Mouse (Mus musculus) myocyte (in vitro differentiated cells): ENCODE data around the gene Ttll13.

Experiments used
- CEBPB ChIP-seq: IDR thresholded peaks from 2 replicates; pipeline ENCODE4 v1.6.1; 2011; ENCODE audit warnings: mild to moderate bottlenecking, moderate library complexity; ENCODE audit not compliant: poor library complexity, insufficient read depth, severe bottlenecking
- E2F4 ChIP-seq: IDR thresholded peaks from one replicate; pipeline ENCODE4 v1.6.1; 2011; ENCODE audit warnings: mild to moderate bottlenecking, control low read depth, moderate library complexity; ENCODE audit not compliant: insufficient read depth
- MAX ChIP-seq: IDR thresholded peaks from one replicate; pipeline ENCODE4 v1.6.1; 2011; ENCODE audit warnings: low read depth, mild to moderate bottlenecking, control low read depth
- MYOD1 ChIP-seq, 3 experiments: IDR thresholded peaks; one replicate each; pipeline ENCODE4 v1.6.1; 2011; ENCODE audit warnings: control low read depth in 2 of 3, low read depth in 2 of 3, mild to moderate bottlenecking in 2 of 3, moderate library complexity in 1 of 3; ENCODE audit not compliant: insufficient read length in 2 of 3, control insufficient read depth in 1 of 3
- MYOG ChIP-seq, 3 experiments: IDR thresholded peaks; one replicate each; pipeline ENCODE4 v1.6.1; 2011; ENCODE audit warnings: control low read depth in 2 of 3, low read depth in 2 of 3, mild to moderate bottlenecking in 2 of 3; ENCODE audit not compliant: insufficient read length in 2 of 3, control insufficient read depth in 1 of 3, insufficient read depth in 1 of 3
- POLR2A ChIP-seq: IDR thresholded peaks from one replicate; pipeline ENCODE4 v1.6.1; 2011; ENCODE audit warnings: low read depth, mild to moderate bottlenecking, control low read depth, moderate library complexity; ENCODE audit not compliant: insufficient read length
- POLR2AphosphoS2 ChIP-seq: IDR thresholded peaks from one replicate; pipeline ENCODE4 v1.6.1; 2011; ENCODE audit warnings: low read depth, control low read depth; ENCODE audit not compliant: insufficient read length
- REST ChIP-seq: IDR thresholded peaks from one replicate; pipeline ENCODE4 v1.6.1; 2011; ENCODE audit warnings: mild to moderate bottlenecking, control low read depth, moderate library complexity; ENCODE audit not compliant: insufficient read depth, insufficient read length
- SRF ChIP-seq: IDR thresholded peaks from one replicate; pipeline ENCODE4 v1.6.1; 2011; ENCODE audit warnings: low read depth; ENCODE audit not compliant: control insufficient read depth, insufficient read length
- TCF12 ChIP-seq: IDR thresholded peaks from one replicate; pipeline ENCODE4 v1.6.1; 2011; ENCODE audit warnings: mild to moderate bottlenecking, control low read depth; ENCODE audit not compliant: poor library complexity, insufficient read depth, severe bottlenecking
- USF1 ChIP-seq: IDR thresholded peaks from one replicate; pipeline ENCODE4 v1.6.1; 2011; ENCODE audit warnings: low read depth, mild to moderate bottlenecking, control low read depth, moderate library complexity

- no peak for TF ChIP-seq POLR2AphosphoS2
- no peak for TF ChIP-seq TCF12
- no peak for TF ChIP-seq POLR2A
- TF ChIP-seq USF1: no peak
- no peak for TF ChIP-seq MAX
- no peak for TF ChIP-seq E2F4
- TF ChIP-seq MYOG (IDR thresholded peaks at IDR 0.05; ENCODE audit: control insufficient read depth in 1 of 3, insufficient read depth in 1 of 3, insufficient read length in 2 of 3, low read depth in 2 of 3): no peak
- TF ChIP-seq SRF: no peak
- no peak for TF ChIP-seq REST
- TF ChIP-seq MYOD1 (IDR thresholded peaks at IDR 0.05; ENCODE audit: control insufficient read depth in 1 of 3, insufficient read length in 2 of 3, low read depth in 2 of 3): no peak
- TF ChIP-seq CEBPB: no peak
Observed at GRCm38 (mm10) chr7:80203638-80204096, 42.5 kb upstream of the Ttll13 start.
